Comparison of ENCODE assay signal across 10 mouse cellular contexts in genomic region chrX:73484076-73484475, GRCm38 (mm10). TPM values are rescaled to one million over a fixed set of nuclear protein-coding genes. Genes with fewer than 3 reads are reported as not detected.
DNase-seq lines count a peak whose midpoint lies in the region; ATAC-seq and TF ChIP-seq lines count a peak whose summit lies in the region.
"Had no signal": no experiment of that assay in that cellular context is flagged by ENCODE, and none has a peak within 500 bp of the region (broad histone marks: within the 10 kb centered on the region; RNA-seq: fewer than 3 reads in every experiment).

No protein-coding gene starts in this region.

- intact Hi-C loops in gastrocnemius, adult 2 months (cut with DNase I), result no loop called here
- intact Hi-C loops in gastrocnemius, postnatal 14 days (cut with DNase I; ENCODE audit: low total_unique reads), result no loop called here

- H3K4me1 ChIP-seq in brown adipose tissue, adult 24 weeks (ENCODE audit: control insufficient read depth, insufficient read depth, insufficient read length, low read length), result peaks cover 2% of the 10 kb centered on the region; the same call in 1 of the 2 replicates
- H3K4me1 ChIP-seq in hindbrain, embryonic 12.5 days, result no peaks in the 10 kb centered on the region
- no peaks in the 10 kb centered on the region for H3K4me1 ChIP-seq in liver, embryonic 16.5 days (ENCODE audit: control insufficient read depth, low read depth, low read length)

- DNase-seq in gastrocnemius, adult 2 months, result no peak
- DNase-seq in gastrocnemius, postnatal 14 days, result no peak
- DNase-seq in thymus, postnatal 36 days, result no peak
- no peak for DNase-seq in layer of hippocampus, postnatal 36 days

- no peaks in the 10 kb centered on the region; the same call in 1 of the 2 replicates for H3K27me3 ChIP-seq in hindbrain, embryonic 12.5 days
- H3K27me3 ChIP-seq in liver, embryonic 16.5 days (ENCODE audit: control insufficient read depth, insufficient read depth, low read depth, low read length), result peaks cover 5% of the 10 kb centered on the region; the same call in 1 of the 2 replicates

- no peak for ATAC-seq in hindbrain, embryonic 12.5 days (ENCODE audit: low FRiP score)
- no peak for ATAC-seq in liver, embryonic 16.5 days (ENCODE audit: low read depth)
- no peak for ATAC-seq in cerebellum, adult (ENCODE audit: insufficient number of reproducible peaks, low FRiP score, low TSS enrichment)
- ATAC-seq: CD4-positive, CD25-positive, alpha-beta regulatory T cell, adult 4 months had no signal

- peak overlapping the region; percentile 37 for H3K4me2 ChIP-seq in hindbrain, embryonic 12.5 days (replicated peaks)
- no peak overlapping the region for H3K4me2 ChIP-seq in liver, embryonic 16.5 days (ENCODE audit: low read depth, low read length)

- peak overlapping the region; percentile 79 for H3K27ac ChIP-seq in gastrocnemius, adult 2 months
- peak overlapping the region; percentile 70; the same call in 1 of the 2 replicates for H3K27ac ChIP-seq in brown adipose tissue, adult 24 weeks (replicated peaks; ENCODE audit: low read depth, low read length)
- H3K27ac ChIP-seq in hindbrain, embryonic 12.5 days, result no peak overlapping the region
- H3K27ac ChIP-seq in liver, embryonic 16.5 days (ENCODE audit: low read length), result no peak overlapping the region

- peak overlapping the region; percentile 67 for H3K4me3 ChIP-seq in gastrocnemius, adult 2 months
- peak overlapping the region; percentile 58 for H3K4me3 ChIP-seq in brown adipose tissue, adult 24 weeks (ENCODE audit: insufficient read depth, low read depth, low read length)
- H3K4me3 ChIP-seq in hindbrain, embryonic 12.5 days, result peak overlapping the region; percentile 16
- H3K4me3 ChIP-seq in liver, embryonic 16.5 days (ENCODE audit: low read depth, low read length), result peak overlapping the region; percentile 11; the same call in 1 of the 2 replicates

- H3K36me3 ChIP-seq in hindbrain, embryonic 12.5 days, result no peaks in the 10 kb centered on the region
- H3K36me3 ChIP-seq in liver, embryonic 16.5 days (ENCODE audit: control insufficient read depth, insufficient read depth), result no peaks in the 10 kb centered on the region

- no peak overlapping the region for H3K9ac ChIP-seq in hindbrain, embryonic 12.5 days
- H3K9ac ChIP-seq in liver, embryonic 16.5 days (ENCODE audit: low read depth, low read length), result no peak overlapping the region

- 60% methylated on average over 1 of the region's 1 CpGs for WGBS in hindbrain, embryonic 12.5 days
- 46% methylated on average over 1 of the region's 1 CpGs for WGBS in liver, embryonic 16.5 days (ENCODE audit: insufficient replicate concordance)

- H3K9me3 ChIP-seq in hindbrain, embryonic 12.5 days (replicated peaks), result no peaks in the 10 kb centered on the region
- no peaks in the 10 kb centered on the region for H3K9me3 ChIP-seq in liver, embryonic 16.5 days (replicated peaks; ENCODE audit: control insufficient read depth, low read length)

- no peak for TF ChIP-seq CTCF in gastrocnemius, adult 2 months (IDR thresholded peaks at IDR 0.05)

RNA-seq across cellular contexts. Expression of gene Bgn, which starts 0.7 kb away (rescaled TPM):
- 10 to 100 TPM; 37.5 to 70.6 TPM for total RNA-seq in gastrocnemius, adult 2 months (2021)
- 100 to 1,000 TPM; 213 to 236 TPM for total RNA-seq in gastrocnemius, postnatal 14 days (2021)
- polyA plus RNA-seq in brown adipose tissue, adult 24 weeks (2012; ENCODE audit: insufficient read depth, insufficient read length, missing spikeins), result 67.1 and 108 TPM in 2 replicates
- polyA plus RNA-seq in hindbrain, embryonic 12.5 days (2016; fragmentation: Nextera tagmentation; extraction: Ambion mirVana), result 43.9 and 49.2 TPM in 2 replicates
- polyA plus RNA-seq in liver, embryonic 16.5 days (2015; fragmentation: Nextera tagmentation; extraction: Ambion mirVana), result 12.7 and 17.0 TPM in 2 replicates
- total RNA-seq in layer of hippocampus, postnatal 36 days (2021), result 10 to 100 TPM; 15.5 to 19.3 TPM
- polyA plus RNA-seq: CD4-positive, CD25-positive, alpha-beta regulatory T cell, adult 4 months had no signal

RNA-seq across cellular contexts. Expression of gene Atp2b3, which starts 18.8 kb away (rescaled TPM):
- total RNA-seq in gastrocnemius, adult 2 months (2021), result 10 to 100 TPM; 10.1 to 12.7 TPM
- total RNA-seq in gastrocnemius, postnatal 14 days (2021), result 1 to 10 TPM; 8.2 to 8.7 TPM
- polyA plus RNA-seq in brown adipose tissue, adult 24 weeks (2012; ENCODE audit: insufficient read depth, insufficient read length, missing spikeins), result not detected in 2 replicates
- 1.6 and 1.7 TPM in 2 replicates for polyA plus RNA-seq in hindbrain, embryonic 12.5 days (2016; fragmentation: Nextera tagmentation; extraction: Ambion mirVana)
- polyA plus RNA-seq in liver, embryonic 16.5 days (2015; fragmentation: Nextera tagmentation; extraction: Ambion mirVana), result 0.05 TPM in 1 of 2 replicates, not detected in the other
- 100 to 1,000 TPM; 151 to 152 TPM for total RNA-seq in layer of hippocampus, postnatal 36 days (2021)
- polyA plus RNA-seq: CD4-positive, CD25-positive, alpha-beta regulatory T cell, adult 4 months had no signal

RNA-seq across cellular contexts. Expression of gene Haus7, which starts 25.2 kb away (rescaled TPM):
- total RNA-seq in gastrocnemius, adult 2 months (2021), result 10 to 100 TPM in 1 of 2 experiments, 1 to 10 TPM in 1; 9.3 to 10.7 TPM
- 10 to 100 TPM; 15.7 to 20.4 TPM for total RNA-seq in gastrocnemius, postnatal 14 days (2021)
- 9.6 and 14.9 TPM in 2 replicates for polyA plus RNA-seq in brown adipose tissue, adult 24 weeks (2012; ENCODE audit: insufficient read depth, insufficient read length, missing spikeins)
- polyA plus RNA-seq in hindbrain, embryonic 12.5 days (2016; fragmentation: Nextera tagmentation; extraction: Ambion mirVana), result 65.1 and 69.3 TPM in 2 replicates
- polyA plus RNA-seq in liver, embryonic 16.5 days (2015; fragmentation: Nextera tagmentation; extraction: Ambion mirVana), result 34.8 and 37.2 TPM in 2 replicates
- 1 to 10 TPM; 5.8 to 8.0 TPM for total RNA-seq in layer of hippocampus, postnatal 36 days (2021)

RNA-seq across cellular contexts. Expression of gene Trex2, which starts 48.9 kb away (rescaled TPM):
- not detected for total RNA-seq in gastrocnemius, adult 2 months (2021)
- not detected for total RNA-seq in gastrocnemius, postnatal 14 days (2021)
- polyA plus RNA-seq in brown adipose tissue, adult 24 weeks (2012; ENCODE audit: insufficient read depth, insufficient read length, missing spikeins), result not detected in 2 replicates
- polyA plus RNA-seq in hindbrain, embryonic 12.5 days (2016; fragmentation: Nextera tagmentation; extraction: Ambion mirVana), result not detected in 2 replicates
- not detected in 2 replicates for polyA plus RNA-seq in liver, embryonic 16.5 days (2015; fragmentation: Nextera tagmentation; extraction: Ambion mirVana)
- not detected for total RNA-seq in layer of hippocampus, postnatal 36 days (2021)
- total RNA-seq: layer of hippocampus, postnatal 10 days had no signal
- polyA plus RNA-seq: CD4-positive, CD25-positive, alpha-beta regulatory T cell, adult 4 months had no signal

Comparison
In these comparisons a context has a peak if more than half of its experiments do, and no peak if none do; other contexts are left out.
1. H3K27ac ChIP-seq: peak in gastrocnemius, adult 2 months (single experiment) and brown adipose tissue, adult 24 weeks (single experiment); none in hindbrain, embryonic 12.5 days (single experiment) and liver, embryonic 16.5 days (single experiment).
2. H3K4me3 ChIP-seq: peak in every context shown above with its lines; median percentile 67 in gastrocnemius, adult 2 months; 58 in brown adipose tissue, adult 24 weeks; 16 in hindbrain, embryonic 12.5 days; 11 in liver, embryonic 16.5 days.
3. RNA of gene Atp2b3, which starts 18.8 kb away (total RNA-seq): 151 to 152 TPM in layer of hippocampus, postnatal 36 days; 10.1 to 12.7 TPM in gastrocnemius, adult 2 months and 8.2 to 8.7 TPM in gastrocnemius, postnatal 14 days; every median in the first group is over 10 times any median in the second.